Mouse (Mus musculus): ENCODE results near the gene Tlr12. TPM values are rescaled to one million over a fixed set of nuclear protein-coding genes. Genes with fewer than 3 reads are reported as not detected.
"Not testable (repeated sequence)": the region's sequence is repeated elsewhere in the genome, so short reads cannot be mapped to it uniquely, and the experiment has no call there.

The Tlr12 gene
- polyA plus RNA-seq (2014; fragmentation: Nextera tagmentation; extraction: Ambion mirVana): 0.06 and 0.10 TPM in 2 replicates

- WGBS: 53% methylated on average over 15 of the region's 15 CpGs
- no peak within 1 kb of the TSS for H3K4me3 ChIP-seq (ENCODE audit: low read depth, low read length)
- no peaks in the 10 kb centered on the region for H3K27me3 ChIP-seq (replicated peaks; ENCODE audit: control insufficient read depth, insufficient read depth, low read length)
- H3K9me3 ChIP-seq (ENCODE audit: control insufficient read depth, low read length): no peaks in the 10 kb centered on the region
- peaks cover 3% of the 10 kb centered on the region for H3K4me1 ChIP-seq (ENCODE audit: control insufficient read depth, insufficient read depth, low read length)
- H3K9ac ChIP-seq (ENCODE audit: low read depth, low read length): no peak within 1 kb of the TSS
- ATAC-seq (ENCODE audit: low read depth) (no peak), DNase-seq (ENCODE audit: low spot score) (no peak)
- H3K27ac ChIP-seq (replicated peaks; ENCODE audit: low read depth, low read length): no peak within 1 kb of the TSS
- H3K4me2 ChIP-seq (ENCODE audit: low read depth, low read length): no peak within 1 kb of the TSS
- no peaks in the 10 kb centered on the region for H3K36me3 ChIP-seq (ENCODE audit: control insufficient read depth, insufficient read depth, low read length)
These were observed at the start of gene Tlr12 for GRCm38 (mm10) chr4:128618246-128618911. Gene Tlr12 (minus strand): TSS chr4:128618619.

DNA sequence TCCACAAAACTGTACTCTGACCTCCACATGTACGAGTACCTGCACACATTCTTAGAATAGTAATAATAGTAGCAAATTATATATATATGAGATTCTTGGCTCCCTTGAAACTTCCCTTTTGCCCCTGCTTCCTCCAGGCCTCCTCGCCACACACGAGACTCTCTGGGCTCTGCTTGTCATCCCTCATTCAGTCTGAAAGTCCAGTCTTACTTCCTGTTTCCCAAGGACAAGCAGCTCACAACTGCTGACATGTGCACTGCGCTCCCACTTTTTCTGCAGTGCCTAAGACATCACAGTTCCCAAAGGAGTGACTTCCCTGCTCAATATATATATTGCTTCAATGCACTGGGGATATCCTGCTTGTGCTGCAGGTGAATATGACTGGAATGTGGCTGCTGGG lies 48.8 kb upstream of the Tlr12 start:
- H3K4me3 ChIP-seq (ENCODE audit: low read depth, low read length); H3K27me3 ChIP-seq (replicated peaks; ENCODE audit: control insufficient read depth, insufficient read depth, low read length); ATAC-seq (ENCODE audit: low read depth); H3K9me3 ChIP-seq (ENCODE audit: control insufficient read depth, low read length); DNase-seq (ENCODE audit: low spot score); H3K4me2 ChIP-seq (ENCODE audit: low read depth, low read length); H3K9ac ChIP-seq (ENCODE audit: low read depth, low read length); H3K36me3 ChIP-seq (ENCODE audit: control insufficient read depth, insufficient read depth, low read length); H3K27ac ChIP-seq (replicated peaks; ENCODE audit: low read depth, low read length): not testable (repeated sequence)
- peaks cover 13% of the 10 kb centered on the region for H3K4me1 ChIP-seq (ENCODE audit: control insufficient read depth, insufficient read depth, low read length)
- 47% methylated on average over 4 of the region's 4 CpGs for whole genome bisulfite sequencing

- not testable (repeated sequence) for H3K27ac ChIP-seq (replicated peaks; ENCODE audit: low read depth, low read length); H3K4me3 ChIP-seq (ENCODE audit: low read depth, low read length); H3K36me3 ChIP-seq (ENCODE audit: control insufficient read depth, insufficient read depth, low read length); H3K9me3 ChIP-seq (ENCODE audit: control insufficient read depth, low read length); H3K27me3 ChIP-seq (replicated peaks; ENCODE audit: control insufficient read depth, insufficient read depth, low read length); DNase-seq (ENCODE audit: low spot score); H3K4me2 ChIP-seq (ENCODE audit: low read depth, low read length); H3K9ac ChIP-seq (ENCODE audit: low read depth, low read length); ATAC-seq (ENCODE audit: low read depth)
- WGBS: 68% methylated on average over 7 of the region's 7 CpGs
- peaks cover 18% of the 10 kb centered on the region for H3K4me1 ChIP-seq (ENCODE audit: control insufficient read depth, insufficient read depth, low read length)
These were observed 47.9 kb upstream of the Tlr12 start for GRCm38 (mm10) chr4:128666362-128666761.

- WGBS: 70% methylated on average over 3 of the region's 3 CpGs
These were observed 45.6 kb upstream of the Tlr12 start for GRCm38 (mm10) chr4:128664002-128664401.

GRCm38 (mm10) chr4:128661063-128661462 lies 42.6 kb upstream of the Tlr12 start:
- no peak overlapping the region for H3K27ac ChIP-seq (replicated peaks; ENCODE audit: low read depth, low read length)
- DNase-seq (ENCODE audit: low spot score) (no peak), ATAC-seq (ENCODE audit: low read depth) (no peak)
- no peaks in the 10 kb centered on the region for H3K9me3 ChIP-seq (ENCODE audit: control insufficient read depth, low read length)
- WGBS: 74% methylated on average over 8 of the region's 8 CpGs
- peaks cover 9% of the 10 kb centered on the region; the same call in 1 of the 2 replicates for H3K4me1 ChIP-seq (ENCODE audit: control insufficient read depth, insufficient read depth, low read length)
- no peak overlapping the region for H3K4me3 ChIP-seq (ENCODE audit: low read depth, low read length)
- no peak overlapping the region for H3K4me2 ChIP-seq (ENCODE audit: low read depth, low read length)
- H3K9ac ChIP-seq (ENCODE audit: low read depth, low read length): no peak overlapping the region
- H3K27me3 ChIP-seq (replicated peaks; ENCODE audit: control insufficient read depth, insufficient read depth, low read length): 0 out of 2 replicates have a peak, but pooled peaks cover 3% of the 10 kb centered on the region
- no peaks in the 10 kb centered on the region for H3K36me3 ChIP-seq (ENCODE audit: control insufficient read depth, insufficient read depth, low read length)

More at GRCm38 (mm10) chr4:128664002-128664401, 45.6 kb upstream of the Tlr12 start:
- Histone ChIP-seq H3K36me3 (ENCODE audit: control insufficient read depth, insufficient read depth, low read length) (no peaks in the 10 kb centered on the region), H3K4me2 (ENCODE audit: low read depth, low read length) (no peak overlapping the region), H3K27me3 (replicated peaks; ENCODE audit: control insufficient read depth, insufficient read depth, low read length) (no peaks in the 10 kb centered on the region), H3K9ac (ENCODE audit: low read depth, low read length) (no peak overlapping the region), H3K4me3 (ENCODE audit: low read depth, low read length) (no peak overlapping the region), H3K27ac (replicated peaks; ENCODE audit: low read depth, low read length) (no peak overlapping the region), H3K9me3 (ENCODE audit: control insufficient read depth, low read length) (no peaks in the 10 kb centered on the region), H3K4me1 (ENCODE audit: control insufficient read depth, insufficient read depth, low read length) (peaks cover 12% of the 10 kb centered on the region)
- no peak for DNase-seq (ENCODE audit: low spot score)
- no peak for ATAC-seq (ENCODE audit: low read depth)

GRCm38 (mm10) chr4:128660196-128660595 lies 41.8 kb upstream of the Tlr12 start:
- DNase-seq (ENCODE audit: low spot score) (no peak), ATAC-seq (ENCODE audit: low read depth) (no peak)
- Histone ChIP-seq H3K4me1 (ENCODE audit: control insufficient read depth, insufficient read depth, low read length) (peaks cover 14% of the 10 kb centered on the region; the same call in 1 of the 2 replicates), H3K4me3 (ENCODE audit: low read depth, low read length) (no peak overlapping the region), H3K27ac (replicated peaks; ENCODE audit: low read depth, low read length) (no peak overlapping the region), H3K27me3 (replicated peaks; ENCODE audit: control insufficient read depth, insufficient read depth, low read length) (0 out of 2 replicates have a peak, but pooled peaks cover 3% of the 10 kb centered on the region), H3K4me2 (ENCODE audit: low read depth, low read length) (no peak overlapping the region), H3K36me3 (ENCODE audit: control insufficient read depth, insufficient read depth, low read length) (no peaks in the 10 kb centered on the region), H3K9ac (ENCODE audit: low read depth, low read length) (no peak overlapping the region), H3K9me3 (ENCODE audit: control insufficient read depth, low read length) (no peaks in the 10 kb centered on the region)
- 86% methylated on average over 8 of the region's 8 CpGs for WGBS

DNA sequence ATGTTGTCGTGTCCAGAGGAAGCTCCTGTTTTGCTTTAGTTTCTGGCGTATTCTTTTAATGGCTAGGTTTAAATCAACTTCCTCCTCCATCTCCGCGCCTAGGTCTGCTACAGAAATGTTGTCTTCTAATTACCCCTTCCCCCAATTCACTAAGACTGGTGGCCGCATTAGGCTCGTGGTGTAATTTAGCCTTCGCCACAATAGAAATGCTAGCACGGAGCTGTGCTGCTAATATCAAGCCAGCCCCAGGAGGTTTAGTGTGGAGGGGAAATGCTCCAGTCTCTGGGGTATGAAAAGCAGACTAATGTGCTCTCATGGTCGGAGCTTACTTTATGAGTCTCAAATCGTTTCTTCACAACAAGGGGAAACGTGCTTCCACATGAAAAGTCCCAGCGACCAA lies 37.0 kb upstream of the Tlr12 start:
- Histone ChIP-seq H3K4me3 (ENCODE audit: low read depth, low read length) (peak overlapping the region; percentile 71), H3K27ac (replicated peaks; ENCODE audit: low read depth, low read length) (peak overlapping the region; percentile 61), H3K36me3 (ENCODE audit: control insufficient read depth, insufficient read depth, low read length) (no peaks in the 10 kb centered on the region), H3K4me1 (ENCODE audit: control insufficient read depth, insufficient read depth, low read length) (0 out of 2 replicates have a peak, but pooled peaks cover 8% of the 10 kb centered on the region), H3K27me3 (replicated peaks; ENCODE audit: control insufficient read depth, insufficient read depth, low read length) (0 out of 2 replicates have a peak, but pooled peaks cover 3% of the 10 kb centered on the region), H3K9me3 (ENCODE audit: control insufficient read depth, low read length) (no peaks in the 10 kb centered on the region), H3K9ac (ENCODE audit: low read depth, low read length) (peak overlapping the region; percentile 75), H3K4me2 (ENCODE audit: low read depth, low read length) (peak overlapping the region; percentile 88)
- ATAC-seq (ENCODE audit: low read depth) (no peak), DNase-seq (ENCODE audit: low spot score) (no peak)
- 9% methylated on average over 12 of the region's 12 CpGs for WGBS

DNA sequence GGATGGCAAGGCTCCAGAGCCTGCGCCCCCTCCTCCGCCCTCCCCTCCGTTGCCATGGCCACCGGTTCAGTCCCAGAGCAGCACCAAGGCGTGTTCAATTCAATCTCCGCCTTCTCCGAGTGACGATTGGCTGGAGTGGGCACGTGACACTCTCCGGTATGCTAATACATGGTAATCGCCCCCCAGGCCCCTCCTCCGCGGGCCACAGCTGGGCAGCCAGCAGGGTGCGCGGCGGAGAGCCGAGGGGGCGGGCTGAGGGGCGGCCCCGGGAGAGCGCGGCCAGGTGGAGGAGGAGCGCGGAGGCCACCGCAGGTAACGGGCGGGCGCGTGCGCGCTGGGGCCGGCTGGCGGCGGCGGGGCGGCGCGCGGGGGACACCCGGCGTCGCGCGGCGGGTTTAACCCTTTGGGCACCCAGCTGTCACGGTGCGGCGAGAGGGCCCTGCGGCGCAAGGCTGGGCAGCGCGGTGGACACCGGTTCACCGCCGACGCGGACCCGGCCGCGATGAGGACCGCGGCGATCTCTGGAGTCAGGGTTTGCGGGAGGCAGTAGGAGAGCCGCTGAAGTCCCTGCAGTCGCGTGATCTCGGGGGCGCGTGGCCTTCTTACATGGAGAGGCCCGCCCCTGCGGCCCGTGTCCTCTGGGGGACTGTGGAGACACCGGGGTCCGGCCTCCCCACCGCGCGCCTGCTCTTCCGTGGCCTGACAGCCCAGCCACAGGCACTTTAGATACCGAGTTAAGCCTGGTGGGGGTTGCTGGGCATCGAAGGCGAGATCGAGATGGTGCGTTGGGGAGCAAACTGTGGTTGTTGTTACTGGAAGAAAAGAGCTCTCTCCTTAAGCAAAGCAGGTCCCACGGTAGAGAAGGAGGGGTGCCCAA lies 36.3 kb upstream of the Tlr12 start, which contains the start of gene Phc2:
Phc2 (plus strand) TSS at position 198 of the 877 bp plus-strand sequence.
- Histone ChIP-seq H3K4me1 (ENCODE audit: control insufficient read depth, insufficient read depth, low read length) (0 out of 2 replicates have a peak, but pooled peaks cover 8% of the 10 kb centered on the region), H3K9ac (ENCODE audit: low read depth, low read length) (peak within 1 kb of the TSS; percentile 75), H3K4me2 (ENCODE audit: low read depth, low read length) (peak within 1 kb of the TSS; percentile 88), H3K9me3 (ENCODE audit: control insufficient read depth, low read length) (no peaks in the 10 kb centered on the region), H3K4me3 (ENCODE audit: low read depth, low read length) (peak within 1 kb of the TSS; percentile 71), H3K27ac (replicated peaks; ENCODE audit: low read depth, low read length) (peak within 1 kb of the TSS; percentile 61), H3K27me3 (replicated peaks; ENCODE audit: control insufficient read depth, insufficient read depth, low read length) (0 out of 2 replicates have a peak, but pooled peaks cover 3% of the 10 kb centered on the region), H3K36me3 (ENCODE audit: control insufficient read depth, insufficient read depth, low read length) (no peaks in the 10 kb centered on the region)
- peak; percentile 98 for DNase-seq (ENCODE audit: low spot score)
- peak; percentile 96 for ATAC-seq (ENCODE audit: low read depth)
- WGBS: under 1% methylated on average over 38 of the region's 85 CpGs

Measured in embryonic facial prominence, embryonic 14.5 days (tissue).